Mouse (Mus musculus): ENCODE results near the gene Slc6a17. TPM values are rescaled to one million over a fixed set of nuclear protein-coding genes. Genes with fewer than 3 reads are reported as not detected.

The Slc6a17 gene
- total RNA-seq, 4 experiments from 2014 or later = 2.4 to 7.4 (median 4.8) TPM

GRCm38 (mm10) chr3:107466577-107466976, 51.2 kb downstream of the Slc6a17 start:
- peak; percentile 64 for DNase-seq (ENCODE audit: low spot score)

- peak; percentile 45 for DNase-seq (ENCODE audit: low spot score)
These were observed 55.7 kb downstream of the Slc6a17 start for GRCm38 (mm10) chr3:107462160-107462559.

GRCm38 (mm10) chr3:107459773-107460431, 57.9 kb downstream of the Slc6a17 start:
- DNase-seq (ENCODE audit: low spot score) = no peak

DNA sequence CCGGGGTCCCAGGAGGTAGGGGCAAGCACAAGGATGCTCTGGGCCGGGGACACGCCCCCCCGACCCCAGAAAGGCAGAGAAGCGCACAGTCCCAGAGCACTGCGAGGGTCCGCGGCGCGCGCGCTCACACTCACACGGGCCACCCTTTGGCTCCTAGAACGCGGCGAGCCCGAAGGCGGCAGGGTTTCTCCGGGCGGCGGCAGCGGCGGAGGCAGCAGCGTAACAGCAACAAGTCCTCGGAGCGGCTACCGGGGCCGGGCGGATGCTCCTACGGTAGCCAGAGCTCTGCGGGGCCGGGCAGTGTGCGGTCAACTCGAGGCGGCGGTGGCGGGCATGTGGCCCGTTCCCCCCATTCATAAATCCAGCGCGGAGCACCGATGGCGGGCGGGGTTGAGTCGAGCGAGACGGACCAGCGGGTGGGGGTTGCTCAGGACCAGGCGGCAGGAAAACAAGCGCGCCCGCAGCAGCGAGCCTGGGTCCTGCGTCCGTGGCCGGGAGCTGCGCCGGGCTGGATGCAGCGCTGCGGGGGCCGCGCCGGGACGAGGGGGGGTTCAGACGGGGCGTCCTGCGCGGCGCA, 58.5 kb downstream of the Slc6a17 start, which contains the start of gene Kcnc4:
Gene Kcnc4, minus strand, starts transcription at position 357 of the 577 bp plus-strand sequence.
- DNase-seq (ENCODE audit: low spot score) = no peak

- no peak for DNase-seq (ENCODE audit: low spot score)
These were observed 59.2 kb downstream of the Slc6a17 start for GRCm38 (mm10) chr3:107458528-107459195.

GRCm38 (mm10) chr3:107458104-107458503, 59.7 kb downstream of the Slc6a17 start:
- DNase-seq (ENCODE audit: low spot score) = no peak

DNA sequence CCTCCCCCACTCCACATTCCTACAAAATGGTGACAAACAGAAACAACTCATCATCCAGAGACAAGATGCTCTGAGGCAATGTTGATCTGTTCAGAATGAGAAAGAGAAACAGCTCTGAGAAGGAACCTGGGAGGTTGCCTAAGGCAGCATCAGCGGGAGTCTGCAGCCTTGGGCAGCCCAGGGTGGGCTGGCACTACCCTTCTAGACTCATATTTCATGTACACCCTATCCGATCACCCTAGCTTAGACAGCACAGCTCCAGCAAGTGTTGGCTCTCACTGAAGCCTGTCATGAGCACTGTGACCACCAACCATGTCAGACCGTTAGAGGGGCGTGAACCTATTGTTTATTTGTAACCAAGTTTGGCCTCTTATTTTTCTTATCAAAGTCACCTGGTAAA, 63.5 kb downstream of the Slc6a17 start:
- DNase-seq (ENCODE audit: low spot score) = no peak

DNA sequence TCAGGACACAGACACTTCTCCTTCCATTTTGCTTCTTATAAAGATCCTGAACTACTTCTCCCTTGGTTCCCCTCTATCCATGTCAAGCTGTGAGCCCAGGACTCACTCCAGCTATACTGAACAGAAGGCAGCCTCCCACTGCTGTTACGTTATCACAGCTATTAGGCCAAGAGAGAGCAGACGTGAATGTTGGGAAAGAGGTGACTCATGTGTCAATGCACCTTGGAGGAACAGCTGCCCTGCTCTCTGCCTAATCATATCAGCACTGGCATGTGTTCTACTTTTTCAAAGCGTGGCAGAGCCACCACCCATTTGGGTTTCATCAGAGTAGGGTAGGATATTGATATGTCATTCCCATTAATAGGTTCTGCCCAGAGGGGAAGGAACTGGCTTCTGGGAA, 71.0 kb downstream of the Slc6a17 start:
- no peak for DNase-seq (ENCODE audit: low spot score)

- DNase-seq (ENCODE audit: low spot score) = no peak
These were observed 74.0 kb downstream of the Slc6a17 start for GRCm38 (mm10) chr3:107443866-107444265.

- DNase-seq (ENCODE audit: low spot score) = no peak
These were observed 75.6 kb downstream of the Slc6a17 start for GRCm38 (mm10) chr3:107442191-107442590.

GRCm38 (mm10) chr3:107441306-107441705, 76.5 kb downstream of the Slc6a17 start:
- DNase-seq (ENCODE audit: low spot score) = no peak

DNA sequence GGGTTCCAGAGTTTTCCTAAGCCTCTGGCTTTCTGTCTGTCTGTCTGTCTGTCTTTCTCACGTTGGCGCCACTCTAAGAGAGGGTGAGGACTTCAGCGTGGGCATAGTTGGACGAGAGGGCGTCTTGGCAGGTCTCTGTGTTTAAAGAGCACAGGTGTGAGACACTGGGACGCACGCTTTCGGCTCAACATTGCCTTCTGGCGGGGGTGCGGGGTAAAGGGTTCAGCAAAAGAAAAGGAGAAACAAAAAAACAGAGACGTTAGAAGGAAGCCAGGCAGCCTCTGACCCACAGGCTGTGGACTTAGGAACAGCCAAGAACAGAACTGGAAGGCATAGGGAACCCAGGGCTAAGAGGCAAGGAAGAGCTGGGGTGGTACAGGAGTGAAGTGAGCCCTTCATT, 78.5 kb downstream of the Slc6a17 start:
- no peak for DNase-seq (ENCODE audit: low spot score)

DNA sequence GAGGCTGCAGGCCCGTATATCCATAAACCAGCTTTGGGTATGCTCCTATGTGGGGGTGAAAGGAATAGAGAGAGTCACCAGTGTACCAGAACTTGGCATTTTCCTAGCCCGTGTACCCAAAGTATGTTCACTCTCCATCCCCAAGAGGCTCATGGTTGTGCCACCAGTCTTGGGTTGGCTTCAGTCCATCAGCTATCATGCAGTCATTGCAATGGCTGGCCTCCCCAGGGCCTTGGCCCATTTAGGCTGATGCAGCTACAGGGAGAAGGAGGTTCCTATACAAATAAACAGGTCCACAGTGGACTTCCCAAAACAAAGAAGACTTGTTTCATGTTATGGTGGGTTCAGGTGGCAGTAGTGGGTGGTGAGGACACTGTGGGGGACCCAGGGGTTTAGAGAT, 80.2 kb downstream of the Slc6a17 start:
- no peak for DNase-seq (ENCODE audit: low spot score)

GRCm38 (mm10) chr3:107436434-107436833, 81.4 kb downstream of the Slc6a17 start:
- no peak for DNase-seq (ENCODE audit: low spot score)

- DNase-seq (ENCODE audit: low spot score) = peak; percentile 50
These were observed 84.2 kb downstream of the Slc6a17 start for GRCm38 (mm10) chr3:107433614-107434013.

GRCm38 (mm10) chr3:107431268-107431667, 86.5 kb downstream of the Slc6a17 start:
- DNase-seq (ENCODE audit: low spot score) = no peak

DNA sequence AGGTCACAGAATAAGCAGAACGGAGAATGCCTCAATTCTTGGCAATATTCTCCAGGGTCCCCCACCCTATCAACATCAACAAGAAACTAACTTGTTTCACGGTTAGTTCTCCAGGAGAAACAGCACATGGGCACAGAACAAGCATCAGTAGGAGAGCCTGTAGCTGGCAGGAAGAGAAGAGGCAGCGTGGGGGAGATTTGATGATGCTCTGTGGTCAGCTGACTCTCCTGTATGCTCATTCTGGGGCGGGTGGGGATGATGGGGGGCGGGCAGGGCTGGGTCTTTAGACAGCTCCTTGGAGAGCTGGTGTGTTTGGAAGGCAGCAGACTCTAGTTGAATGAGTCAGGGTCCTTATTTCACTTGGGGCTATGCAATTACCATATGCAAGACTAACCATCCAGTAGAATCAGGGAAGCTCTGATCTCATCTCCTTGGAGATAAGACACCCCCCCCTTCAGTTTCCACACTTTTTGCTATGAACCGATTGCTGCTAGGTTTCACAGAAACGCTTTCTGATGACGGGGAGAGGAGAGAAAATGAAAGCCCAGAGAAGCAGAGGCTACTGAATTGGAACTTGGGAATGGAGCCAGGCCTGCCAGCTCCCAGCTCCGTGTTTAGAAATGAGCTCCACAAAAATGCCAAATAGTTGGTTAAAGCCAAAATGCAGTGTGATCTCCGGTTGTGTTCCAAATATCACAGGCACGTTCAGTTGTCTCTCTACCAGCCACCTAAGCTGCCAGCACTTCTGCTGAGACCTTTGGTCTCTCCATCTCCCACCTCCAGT, 93.4 kb downstream of the Slc6a17 start:
- no peak for DNase-seq (ENCODE audit: low spot score)

- no peak for DNase-seq (ENCODE audit: low spot score)
These were observed 97.7 kb downstream of the Slc6a17 start for GRCm38 (mm10) chr3:107420156-107420555.
